8 mouse cellular contexts compared by ENCODE assay signal in the genomic region with DNA sequence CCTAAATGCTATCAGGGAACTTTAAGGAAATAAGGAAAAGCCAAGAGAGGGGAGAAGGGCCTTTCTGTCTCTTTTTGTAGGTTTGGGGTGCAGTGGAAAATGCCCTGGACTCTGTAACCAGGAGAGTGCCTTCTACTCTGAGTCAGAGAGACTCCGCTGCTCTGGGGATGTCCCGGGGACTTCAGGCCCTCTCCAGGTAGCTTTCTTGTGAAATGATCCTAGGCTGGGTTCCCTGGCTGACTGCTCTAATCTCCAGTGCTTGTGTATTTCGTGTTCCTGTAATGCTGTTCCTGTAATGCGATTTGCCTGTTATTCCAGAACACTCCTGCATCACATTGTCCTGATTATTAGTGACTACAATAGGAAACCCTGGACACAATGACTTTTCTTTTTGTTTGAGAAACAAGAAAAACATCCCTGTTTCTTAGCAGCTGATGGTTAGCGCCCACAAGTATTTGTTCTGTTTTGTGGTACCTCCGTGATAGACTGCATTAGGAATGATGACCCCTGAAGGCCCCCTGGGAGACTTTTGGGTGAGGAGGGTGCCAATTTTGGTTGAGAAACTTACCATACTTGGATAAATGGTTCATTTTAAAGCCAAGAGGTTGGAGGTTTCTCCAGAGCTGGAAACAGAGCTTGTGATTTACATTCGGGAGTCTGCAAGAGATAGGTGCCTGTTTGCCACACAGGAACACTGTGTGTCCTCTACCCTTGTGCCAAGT. TPM values are rescaled to one million over a fixed set of nuclear protein-coding genes. Genes with fewer than 3 reads are reported as not detected.
DNase-seq lines count a peak whose midpoint lies in the region; ATAC-seq and TF ChIP-seq lines count a peak whose summit lies in the region.

No protein-coding gene starts in this region.

- peaks cover 5% of the 10 kb centered on the region; the same call in 1 of the 2 replicates for H3K4me1 ChIP-seq in lung, adult 2 months (ENCODE audit: control insufficient read depth, insufficient read depth, low read length)
- peaks cover 7% of the 10 kb centered on the region for H3K4me1 ChIP-seq in hindbrain, embryonic 12.5 days
- H3K4me1 ChIP-seq in midbrain, embryonic 12.5 days, result peaks cover 8% of the 10 kb centered on the region; the same call in 1 of the 2 replicates

- H3K36me3 ChIP-seq in hindbrain, embryonic 12.5 days, result no peaks in the 10 kb centered on the region
- H3K36me3 ChIP-seq in midbrain, embryonic 12.5 days, result no peaks in the 10 kb centered on the region

- H3K4me3 ChIP-seq in lung, adult 2 months (replicated peaks; ENCODE audit: extremely low read depth, low read depth, low read length), result peak overlapping the region; percentile 74
- H3K4me3 ChIP-seq in hindbrain, embryonic 12.5 days, result peak overlapping the region; percentile 68
- peak overlapping the region; percentile 63 for H3K4me3 ChIP-seq in midbrain, embryonic 12.5 days

- no peak for ATAC-seq in hindbrain, embryonic 12.5 days (ENCODE audit: low FRiP score)
- no peak for ATAC-seq in midbrain, embryonic 12.5 days (ENCODE audit: low FRiP score, low read depth)

- H3K9me3 ChIP-seq in hindbrain, embryonic 12.5 days (replicated peaks), result no peaks in the 10 kb centered on the region
- no peaks in the 10 kb centered on the region for H3K9me3 ChIP-seq in midbrain, embryonic 12.5 days

- TF ChIP-seq POLR2A in lung, adult 2 months (IDR thresholded peaks at IDR 0.05; ENCODE audit: borderline replicate concordance, extremely low read depth, low read depth, low read length), result no peak

- DNase-seq in lung, adult 2 months, result no peak
- no peak for DNase-seq in lung, postnatal 4 days
- DNase-seq in brain, adult 2 months (ENCODE audit: low read depth, low spot score), result peak; percentile 45
- no peak for DNase-seq in cerebellum, postnatal 4 days (ENCODE audit: low spot score in 2 of 2)
- DNase-seq in gastrocnemius, postnatal 4 days (ENCODE audit: low spot score in 2 of 2), result no peak
- no peak for DNase-seq in gastrocnemius, adult 18-20 months (ENCODE audit: low spot score)

- no peak for TF ChIP-seq CTCF in lung, adult 2 months (IDR thresholded peaks at IDR 0.05; ENCODE audit: insufficient read depth, low read length)

- H3K9ac ChIP-seq in hindbrain, embryonic 12.5 days, result peak overlapping the region; percentile 81
- H3K9ac ChIP-seq in midbrain, embryonic 12.5 days (replicated peaks), result peak overlapping the region; percentile 70

- no peak overlapping the region for H3K27ac ChIP-seq in hindbrain, embryonic 12.5 days
- H3K27ac ChIP-seq in midbrain, embryonic 12.5 days (replicated peaks), result no peak overlapping the region

- H3K4me2 ChIP-seq in hindbrain, embryonic 12.5 days (replicated peaks), result peak overlapping the region; percentile 86
- peak overlapping the region; percentile 95 for H3K4me2 ChIP-seq in midbrain, embryonic 12.5 days (replicated peaks)

- no peaks in the 10 kb centered on the region for H3K27me3 ChIP-seq in hindbrain, embryonic 12.5 days
- H3K27me3 ChIP-seq in midbrain, embryonic 12.5 days, result no peaks in the 10 kb centered on the region

- WGBS in lung, adult 2 months, result 36% methylated on average over 7 of the region's 7 CpGs
- WGBS in hindbrain, embryonic 12.5 days, result 30% methylated on average over 7 of the region's 7 CpGs
- 28% methylated on average over 7 of the region's 7 CpGs for WGBS in midbrain, embryonic 12.5 days

RNA-seq across cellular contexts. Expression of a gene that starts 0.9 kb away (rescaled TPM):
- polyA plus RNA-seq in lung, adult 2 months (2012; rRNA removed), result 28.7 and 32.8 TPM in 2 replicates
- 9.6 and 10.9 TPM in 2 replicates for polyA plus RNA-seq in hindbrain, embryonic 12.5 days (2016; fragmentation: Nextera tagmentation; extraction: Ambion mirVana)
- polyA plus RNA-seq in midbrain, embryonic 12.5 days (2016; fragmentation: Nextera tagmentation; extraction: Ambion mirVana), result 7.6 and 8.9 TPM in 2 replicates
- 10 to 100 TPM; 25.9 to 29.4 TPM for total RNA-seq in gastrocnemius, postnatal 4 days (2021)
- total RNA-seq in gastrocnemius, adult 18-20 months (2021), result 10 to 100 TPM; 22.5 to 23.7 TPM

RNA-seq across cellular contexts. Expression of a gene that starts 45.1 kb away (rescaled TPM):
- 21.0 and 33.3 TPM in 2 replicates for polyA plus RNA-seq in lung, adult 2 months (2012; rRNA removed)
- 163 and 182 TPM in 2 replicates for polyA plus RNA-seq in hindbrain, embryonic 12.5 days (2016; fragmentation: Nextera tagmentation; extraction: Ambion mirVana)
- polyA plus RNA-seq in midbrain, embryonic 12.5 days (2016; fragmentation: Nextera tagmentation; extraction: Ambion mirVana), result 174 and 178 TPM in 2 replicates
- 10 to 100 TPM; 59.5 to 60.6 TPM for total RNA-seq in gastrocnemius, postnatal 4 days (2021)
- 10 to 100 TPM; 68.6 to 70.6 TPM for total RNA-seq in gastrocnemius, adult 18-20 months (2021)
